Mouse (Mus musculus) frontal cortex, postnatal 14 days (tissue): ENCODE measurements around the gene Hoxa9.

Experiments used
- DNase-seq, 2 experiments: peaks; one replicate each; pipeline ENCODE4 v3.0.0; 2022; ENCODE audit warnings: low spot score in 2 of 2

Gene Hoxa9

GRCm38 (mm10) chr6:52228475-52229465 lies 2.1 kb downstream of the Hoxa9 start:
- no peak for DNase-seq

- DNase-seq, result no peak
Observed at GRCm38 (mm10) chr6:52227470-52228222, 3.2 kb downstream of the Hoxa9 start.

- no peak for DNase-seq
Observed at GRCm38 (mm10) chr6:52226569-52227257, 4.2 kb downstream of the Hoxa9 start.

DNA sequence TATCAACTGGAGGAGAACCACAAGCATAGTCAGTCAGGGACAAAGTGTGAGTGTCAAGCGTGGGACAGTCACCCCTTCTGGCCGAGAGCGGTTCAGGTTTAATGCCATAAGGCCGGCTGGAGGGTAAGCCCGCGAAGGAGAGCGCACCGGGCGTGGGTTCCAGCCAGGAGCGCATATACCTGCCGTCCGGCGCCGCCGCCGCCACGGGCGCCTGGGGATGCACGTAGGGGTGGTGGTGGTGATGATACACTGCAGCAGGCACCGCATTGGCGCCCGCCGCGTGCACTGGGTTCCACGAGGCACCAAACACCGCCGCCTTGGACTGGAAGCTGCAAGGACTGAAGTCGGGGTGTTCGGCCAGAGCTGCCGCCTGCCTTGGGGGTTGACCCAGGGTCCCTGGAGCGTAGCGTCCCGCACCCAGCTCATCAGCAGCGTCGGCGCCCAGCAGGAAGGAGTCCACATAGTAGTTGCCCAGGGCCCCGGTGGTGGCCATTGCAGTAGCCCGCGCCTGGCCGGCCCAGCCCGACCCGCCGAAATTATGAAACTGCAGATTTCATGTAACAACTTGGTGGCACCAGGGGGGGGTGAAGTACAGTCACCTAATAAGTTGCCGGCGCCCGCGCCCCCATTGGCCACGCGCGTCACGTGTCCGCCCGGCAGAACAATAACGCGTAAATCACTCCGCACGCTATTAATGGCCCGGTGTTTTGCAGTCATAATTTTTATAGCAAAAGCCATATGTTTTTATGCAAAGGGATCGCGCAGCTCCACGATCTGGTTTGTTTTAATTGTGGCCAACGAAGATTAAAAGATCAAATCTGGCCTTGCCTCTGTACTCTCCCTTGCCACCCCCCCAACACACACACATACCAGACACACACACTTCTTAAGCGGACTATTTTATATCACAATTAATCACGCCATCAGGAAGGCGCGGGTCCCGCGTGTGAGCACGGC lies 5.0 kb downstream of the Hoxa9 start:
- DNase-seq, result no peak

DNA sequence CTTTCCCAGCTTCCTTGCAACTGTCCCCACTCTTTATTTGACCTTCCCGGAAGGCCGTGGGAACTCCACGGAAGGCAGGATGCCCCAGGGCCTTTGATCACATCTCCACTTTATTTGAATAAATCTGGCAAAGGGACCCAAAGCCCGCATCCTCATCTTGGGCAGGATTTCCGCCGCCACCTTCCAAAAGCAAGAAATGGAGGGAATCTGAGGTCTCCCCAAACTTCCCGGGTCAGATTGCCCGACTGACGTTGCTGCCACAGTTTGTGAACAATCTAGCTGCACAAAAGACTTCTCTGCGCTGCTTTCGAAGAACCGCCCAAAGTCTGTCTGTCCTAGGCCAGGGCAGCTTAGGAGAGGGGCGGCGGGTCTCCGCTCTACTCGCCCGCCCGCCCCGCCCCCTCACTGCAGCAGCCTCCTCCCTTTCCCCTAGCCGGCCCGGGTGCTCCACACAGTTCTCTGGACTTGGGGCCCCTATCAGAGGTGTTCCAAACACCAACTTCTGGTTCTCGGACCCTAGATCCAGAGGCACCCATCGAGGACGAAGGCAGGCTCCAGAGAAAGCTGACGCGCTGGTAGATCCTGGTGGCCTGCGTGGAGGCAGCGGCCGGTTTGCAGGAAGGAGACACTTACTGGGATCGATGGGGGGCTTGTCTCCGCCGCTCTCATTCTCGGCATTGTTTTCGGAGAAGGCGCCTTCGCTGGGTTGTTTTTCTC lies 5.8 kb downstream of the Hoxa9 start:
- no peak for DNase-seq

DNA sequence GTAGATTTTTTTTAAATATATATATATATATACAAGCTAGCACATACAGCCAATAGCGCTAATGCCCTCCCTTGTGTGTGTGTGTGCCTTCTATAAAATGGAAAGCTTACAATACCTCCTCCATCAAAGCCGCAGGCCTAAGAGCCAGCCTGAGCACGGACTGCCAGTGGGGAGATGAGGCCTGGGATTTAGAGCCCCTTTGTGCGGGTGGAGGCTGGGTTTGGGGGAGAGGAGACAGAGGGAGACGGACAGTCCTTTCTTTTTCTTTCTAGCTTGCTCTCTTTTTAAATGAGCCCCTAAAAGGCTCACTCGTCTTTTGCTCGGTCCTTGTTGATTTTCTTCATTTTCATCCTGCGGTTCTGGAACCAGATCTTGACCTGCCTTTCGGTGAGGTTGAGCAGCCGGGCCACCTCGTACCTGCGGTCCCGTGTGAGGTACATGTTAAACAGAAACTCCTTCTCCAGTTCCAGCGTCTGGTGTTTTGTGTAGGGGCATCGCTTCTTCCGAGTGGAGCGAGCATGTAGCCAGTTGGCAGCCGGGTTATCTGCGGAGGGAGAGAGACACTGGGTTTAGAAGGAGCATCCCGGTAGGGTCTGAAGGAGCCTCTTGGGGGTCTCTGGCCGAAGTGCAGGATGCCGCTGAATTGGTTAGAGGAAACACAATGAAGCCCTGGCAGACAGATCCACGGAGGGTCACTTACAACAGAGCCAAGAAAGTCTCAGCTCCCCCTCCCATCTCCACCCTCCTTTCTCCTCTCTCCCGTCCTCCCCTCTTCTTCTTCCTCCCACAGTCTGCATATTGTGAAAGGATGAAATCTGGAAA lies 6.7 kb downstream of the Hoxa9 start:
- no peak for DNase-seq

GRCm38 (mm10) chr6:52222729-52223128 lies 8.2 kb downstream of the Hoxa9 start:
- DNase-seq, result no peak

GRCm38 (mm10) chr6:52221993-52222685 lies 8.8 kb downstream of the Hoxa9 start:
- DNase-seq, result no peak

GRCm38 (mm10) chr6:52221337-52221992 lies 9.4 kb downstream of the Hoxa9 start, which contains the start of gene Hoxa7:
Gene Hoxa7, minus strand, starts transcription at chr6:52221854.
- peak; percentile 54 to 74 for DNase-seq

DNA sequence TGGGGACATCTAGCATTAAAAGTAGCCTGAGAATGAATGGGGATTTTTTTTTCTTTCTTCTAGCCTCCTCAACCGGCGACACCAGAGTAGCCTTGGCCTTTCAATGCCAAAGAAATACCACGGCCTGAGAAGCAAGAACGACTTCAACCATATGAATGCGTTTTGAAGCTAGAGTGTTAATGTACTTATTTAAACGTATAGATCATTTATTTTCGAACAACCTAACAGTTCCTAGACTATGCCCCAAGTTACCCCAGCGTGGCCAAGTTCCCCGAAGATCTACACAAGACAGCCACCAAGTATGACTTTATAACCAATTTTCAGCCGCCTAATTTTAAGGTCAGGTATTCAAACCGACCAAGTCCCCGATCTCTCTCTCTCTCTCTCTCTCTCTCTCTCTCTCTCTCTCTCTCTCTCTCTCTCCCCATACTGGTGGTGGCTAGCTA lies 10.0 kb downstream of the Hoxa9 start:
- DNase-seq, result no peak

DNA sequence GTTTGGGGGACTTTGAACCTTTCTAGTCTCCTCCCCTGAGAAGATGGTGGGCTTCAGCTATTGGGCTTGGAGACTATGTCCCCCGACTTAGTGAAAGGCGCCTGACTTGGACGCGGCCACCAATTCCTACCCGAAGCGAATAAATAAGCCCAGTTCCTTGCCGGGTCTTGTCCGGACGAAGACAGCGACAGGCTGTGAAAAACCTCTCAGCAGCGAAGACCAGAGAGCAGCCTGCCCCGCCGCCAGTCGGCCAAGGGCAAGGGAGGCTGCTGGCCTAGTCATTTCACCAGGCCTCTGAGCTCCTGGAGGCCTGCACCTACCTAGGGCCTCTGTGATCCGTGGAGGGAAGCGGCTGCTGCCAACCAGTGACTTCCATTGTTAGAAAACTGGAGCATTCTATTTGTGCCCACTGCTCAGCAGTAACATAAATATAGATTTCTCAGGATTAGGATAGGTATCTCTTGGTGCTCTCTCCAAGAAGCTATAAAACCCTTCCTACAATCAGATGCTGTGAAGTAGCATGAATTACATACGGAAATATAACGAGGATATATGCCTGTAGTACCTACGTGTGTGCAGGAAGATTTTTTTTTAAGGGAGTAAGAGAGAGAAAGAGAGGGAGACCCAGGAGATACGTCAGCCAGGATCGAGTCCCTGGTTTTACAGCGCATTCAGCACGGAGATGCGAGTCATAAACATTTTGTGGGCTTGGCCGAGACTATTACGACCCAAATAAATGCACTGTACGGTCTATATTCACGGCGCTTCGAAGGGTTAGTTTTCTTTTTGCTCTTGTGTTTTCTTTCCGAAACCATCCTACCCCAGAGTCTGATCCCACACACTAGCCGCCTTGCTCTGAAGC lies 10.7 kb downstream of the Hoxa9 start:
- no peak for DNase-seq

DNA sequence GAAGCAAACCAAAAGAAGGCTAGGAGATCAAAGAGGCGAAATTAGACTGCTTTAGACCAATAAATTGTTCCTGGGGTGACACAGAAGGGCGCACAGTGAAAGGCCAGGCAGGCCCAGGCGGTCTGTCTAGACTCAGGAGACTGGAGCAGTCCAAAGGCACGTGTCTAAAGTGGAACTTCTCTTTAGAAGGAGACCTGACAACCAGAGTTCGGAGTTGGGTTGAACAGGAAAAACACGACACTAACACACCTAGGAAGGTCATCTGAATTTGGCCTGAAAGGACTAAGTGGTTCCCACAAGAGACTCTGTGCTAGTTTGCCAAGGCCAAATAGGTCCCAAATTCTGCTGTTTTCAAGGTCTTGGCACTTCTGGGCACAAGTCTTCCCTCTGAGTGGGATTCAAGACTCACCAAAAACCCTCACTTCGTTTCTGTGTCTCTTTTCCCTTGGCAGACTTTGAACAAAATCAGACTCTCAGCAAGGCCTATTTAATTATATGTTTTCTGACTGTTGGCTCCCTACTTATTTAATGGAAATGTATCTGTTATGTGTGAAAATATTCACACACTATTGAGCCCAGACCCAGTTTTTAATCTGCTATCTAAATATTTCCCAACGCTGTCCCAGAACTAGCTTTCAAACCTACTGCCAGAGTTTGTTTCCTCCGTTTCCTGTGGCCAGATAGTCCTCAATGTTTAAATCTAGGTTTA lies 11.5 kb downstream of the Hoxa9 start:
- DNase-seq, result no peak

DNA sequence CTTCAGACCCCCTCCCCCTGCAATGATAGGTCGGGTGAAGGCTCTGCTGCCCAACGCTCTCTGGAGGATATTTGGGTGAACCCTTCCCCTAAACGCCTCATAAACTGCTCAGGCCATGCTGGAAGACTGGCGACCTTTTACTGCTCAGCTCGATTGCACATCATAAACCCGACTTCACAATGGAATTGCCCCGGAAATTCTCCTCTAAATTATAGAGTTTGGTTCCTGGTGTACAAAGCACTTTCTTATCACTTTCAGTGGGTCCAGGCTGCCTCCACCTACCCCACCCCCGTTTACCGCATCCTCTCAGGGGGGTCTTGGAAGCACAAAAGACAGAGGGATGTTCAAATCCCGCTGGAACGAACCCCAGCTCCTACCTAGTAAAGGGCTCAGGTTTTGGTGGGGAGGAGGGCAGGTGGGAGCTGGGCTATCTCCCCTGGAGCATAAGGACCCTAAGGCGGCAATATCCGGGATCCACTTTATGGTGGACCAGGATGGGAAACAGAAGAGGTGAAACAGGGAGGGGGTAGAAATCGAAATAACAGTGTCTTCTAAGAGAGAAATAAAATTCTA lies 12.2 kb downstream of the Hoxa9 start:
- no peak for DNase-seq

- DNase-seq, result no peak
Observed at GRCm38 (mm10) chr6:52217895-52218642, 12.8 kb downstream of the Hoxa9 start.

- DNase-seq, result no peak
Observed at GRCm38 (mm10) chr6:52217459-52217768, 13.5 kb downstream of the Hoxa9 start.
